Mouse (Mus musculus): ENCODE results near the gene Kcnd1.

Gene Kcnd1

DNA sequence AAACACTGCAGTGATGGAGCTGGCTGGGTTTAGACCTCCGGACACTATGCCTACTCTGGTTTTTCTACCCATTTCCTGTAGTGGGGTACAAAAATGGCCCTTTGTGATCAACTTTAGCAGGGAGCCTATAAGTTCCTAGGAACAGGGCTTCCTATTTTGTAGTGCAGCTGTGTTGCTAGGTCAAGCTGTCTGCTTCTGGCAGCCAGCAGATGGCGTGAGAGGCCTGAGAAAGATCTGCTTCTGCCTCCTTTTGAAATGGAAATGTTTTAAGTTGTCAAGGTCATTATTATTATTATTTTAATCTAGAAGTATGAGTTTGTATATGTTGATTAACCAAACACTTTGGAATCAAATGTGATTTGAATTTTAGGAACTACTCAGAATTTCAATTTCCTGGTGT is 32.5 kb downstream of the Kcnd1 start:
- no peak for DNase-seq (ENCODE audit: extremely low read depth, low read depth, low spot score)

DNA sequence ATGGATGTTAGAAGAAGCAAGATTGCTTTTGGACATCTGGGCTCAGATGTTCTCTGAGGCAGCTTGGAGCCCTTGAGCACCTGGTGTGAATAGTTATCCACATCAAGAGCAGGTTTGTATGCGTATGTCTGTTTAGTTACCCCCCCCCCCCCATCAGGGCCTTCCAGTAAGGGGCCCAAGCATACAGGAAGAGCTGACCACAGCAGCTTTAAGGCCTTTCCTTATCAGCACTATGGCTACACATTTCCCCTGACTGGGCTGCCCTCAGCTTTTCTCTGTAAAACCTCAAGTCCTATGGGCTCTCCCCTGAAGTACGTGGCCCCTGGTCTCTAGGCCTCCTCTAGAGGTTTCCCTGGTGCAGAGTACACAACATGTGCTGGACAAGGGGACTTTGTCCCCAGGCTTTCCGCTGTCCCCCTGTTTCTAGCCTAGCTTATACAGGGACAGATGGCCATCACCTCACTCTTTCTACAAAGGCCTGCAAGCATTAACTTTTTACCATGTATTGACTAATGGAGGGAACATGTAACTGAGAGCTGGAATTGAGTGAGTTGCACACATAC is 37.2 kb downstream of the Kcnd1 start:
- no peak for DNase-seq (ENCODE audit: extremely low read depth, low read depth, low spot score)

DNA sequence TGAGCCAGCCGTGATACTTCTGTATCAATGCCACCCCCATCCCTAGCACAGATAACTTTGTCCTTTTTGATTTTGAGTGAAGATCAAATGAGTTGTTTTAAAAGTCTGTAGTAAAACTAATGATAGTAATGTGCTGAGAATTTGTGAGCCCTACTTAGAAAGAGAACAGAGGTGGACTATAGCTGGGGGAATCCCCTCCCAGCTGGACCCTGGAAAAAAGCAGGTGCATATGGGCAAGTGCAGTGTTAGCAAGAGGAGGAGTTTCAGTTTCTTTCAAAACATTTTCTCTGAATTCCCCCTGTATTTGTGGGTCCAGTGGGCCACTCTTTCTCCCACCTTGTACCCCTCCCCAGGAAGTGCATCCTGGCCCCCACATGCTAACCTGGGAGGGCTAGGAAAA is 41.1 kb downstream of the Kcnd1 start:
- no peak for DNase-seq (ENCODE audit: extremely low read depth, low read depth, low spot score)

DNA sequence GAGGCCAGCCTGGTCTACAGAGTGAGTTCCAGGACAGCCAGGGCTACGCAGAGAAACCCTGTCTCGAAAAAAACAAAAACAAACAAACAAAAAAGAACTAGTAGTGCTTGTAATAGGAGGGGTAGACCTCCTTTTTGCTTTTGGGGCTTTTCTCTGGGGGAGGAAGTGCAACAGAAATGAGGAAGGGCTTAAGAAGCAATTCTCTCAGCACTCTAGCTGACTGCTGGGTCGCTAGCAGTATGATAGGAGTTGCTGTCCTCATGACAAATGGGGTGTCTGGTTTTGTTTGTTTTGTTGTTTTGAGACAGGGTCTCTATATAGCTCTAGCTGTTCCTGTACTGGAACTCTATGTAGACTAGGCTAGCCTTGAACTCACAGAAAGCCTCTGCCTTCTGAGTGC is 42.5 kb downstream of the Kcnd1 start:
- DNase-seq (ENCODE audit: extremely low read depth, low read depth, low spot score) = no peak

DNA sequence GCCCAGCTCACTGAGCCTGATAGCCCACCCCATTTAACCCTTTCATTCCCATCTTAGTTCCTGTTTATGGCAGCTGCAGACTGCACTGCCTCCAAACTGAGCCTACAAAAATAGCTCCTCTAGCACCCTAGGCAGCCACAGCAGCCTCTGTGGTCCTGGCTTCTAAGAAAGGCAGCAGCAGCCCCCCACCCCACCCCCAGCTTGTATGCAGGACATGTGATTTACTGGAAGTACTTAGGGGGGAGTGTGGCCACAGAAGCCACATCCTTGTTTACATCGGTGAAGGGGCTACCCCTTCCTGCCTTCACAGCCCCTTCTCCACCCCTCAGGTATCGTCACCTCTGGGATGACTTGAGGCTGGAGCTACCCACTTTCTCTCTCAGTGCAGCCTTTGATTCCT is 43.3 kb downstream of the Kcnd1 start:
- DNase-seq (ENCODE audit: extremely low read depth, low read depth, low spot score) = no peak

DNA sequence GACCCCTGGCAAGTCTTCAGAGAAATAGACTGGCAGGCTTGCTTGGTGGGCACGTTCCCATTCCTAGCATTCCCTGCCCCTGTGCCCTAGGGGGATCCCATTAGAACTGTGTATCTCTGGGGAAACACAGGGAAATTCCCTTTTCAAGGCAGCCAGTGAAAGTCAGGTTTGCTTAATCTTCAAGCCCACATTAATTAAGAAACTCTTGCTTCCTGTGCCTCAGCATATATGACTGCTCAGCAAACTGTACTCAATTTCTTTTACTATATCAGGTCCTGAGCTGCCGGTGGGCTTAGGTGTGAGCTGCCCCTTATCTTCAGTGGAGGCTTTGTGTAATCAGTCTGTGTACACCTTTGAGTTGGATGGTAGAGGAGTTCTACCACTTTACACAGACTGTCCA is 43.7 kb downstream of the Kcnd1 start:
- no peak for DNase-seq (ENCODE audit: extremely low read depth, low read depth, low spot score)

DNA sequence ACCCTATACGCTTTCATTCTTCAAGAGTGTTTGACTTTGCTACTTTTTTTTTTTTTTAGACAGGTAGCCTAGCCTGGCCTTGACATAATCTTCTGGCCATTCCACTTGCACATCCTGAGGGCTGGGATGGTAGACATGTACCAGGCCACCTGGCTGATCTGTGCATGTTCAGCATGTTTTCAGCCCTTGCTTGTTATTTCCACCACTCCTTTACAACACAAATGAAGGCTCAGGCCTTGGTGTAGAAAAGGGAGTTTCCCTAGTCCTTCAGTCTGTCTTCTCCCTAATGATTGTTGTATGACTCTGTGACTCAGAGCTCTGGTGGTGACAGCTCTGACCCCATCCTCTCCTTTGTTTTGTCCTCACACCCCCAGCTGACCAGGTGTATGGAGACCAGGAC is 45.1 kb downstream of the Kcnd1 start:
- no peak for DNase-seq (ENCODE audit: extremely low read depth, low read depth, low spot score)

DNA sequence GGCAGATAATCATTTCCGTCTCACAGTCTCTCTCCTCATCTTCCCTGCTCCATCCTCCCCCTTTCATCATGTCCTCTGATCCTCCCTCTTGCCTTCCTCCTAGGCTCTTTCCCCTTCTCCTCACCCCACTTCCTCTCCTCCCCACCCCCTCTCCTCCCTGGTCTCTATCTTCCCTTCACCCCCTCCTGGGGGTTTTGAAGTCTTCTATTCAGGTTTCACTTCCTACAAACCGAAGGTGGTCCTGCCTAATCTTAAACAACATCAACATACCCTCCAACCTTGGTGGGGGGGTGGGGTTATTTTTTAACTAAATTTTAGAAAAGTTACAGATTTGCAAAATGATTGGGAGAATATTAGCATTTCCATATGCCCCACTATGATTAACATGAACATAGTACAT is 46.4 kb downstream of the Kcnd1 start:
- DNase-seq (ENCODE audit: extremely low read depth, low read depth, low spot score) = no peak

DNA sequence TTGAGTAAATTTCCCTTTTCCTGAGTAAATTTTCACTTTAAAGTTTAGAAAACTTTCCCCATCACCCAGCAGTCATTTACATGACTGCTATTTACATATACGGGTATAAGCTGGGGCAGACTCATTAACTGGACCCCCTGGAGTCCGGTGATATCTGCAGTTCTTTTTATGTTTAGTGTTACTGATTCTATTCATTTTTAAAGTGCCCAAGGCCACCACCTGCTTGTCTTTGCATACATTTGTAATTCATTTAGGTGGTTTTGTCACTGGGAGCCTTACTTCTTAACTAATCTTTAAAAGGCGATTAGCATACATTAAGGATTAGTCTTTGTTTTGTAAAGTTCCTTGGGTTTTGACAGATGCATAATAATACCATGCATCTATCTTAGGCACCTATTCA is 47.7 kb downstream of the Kcnd1 start:
- no peak for DNase-seq (ENCODE audit: extremely low read depth, low read depth, low spot score)

DNA sequence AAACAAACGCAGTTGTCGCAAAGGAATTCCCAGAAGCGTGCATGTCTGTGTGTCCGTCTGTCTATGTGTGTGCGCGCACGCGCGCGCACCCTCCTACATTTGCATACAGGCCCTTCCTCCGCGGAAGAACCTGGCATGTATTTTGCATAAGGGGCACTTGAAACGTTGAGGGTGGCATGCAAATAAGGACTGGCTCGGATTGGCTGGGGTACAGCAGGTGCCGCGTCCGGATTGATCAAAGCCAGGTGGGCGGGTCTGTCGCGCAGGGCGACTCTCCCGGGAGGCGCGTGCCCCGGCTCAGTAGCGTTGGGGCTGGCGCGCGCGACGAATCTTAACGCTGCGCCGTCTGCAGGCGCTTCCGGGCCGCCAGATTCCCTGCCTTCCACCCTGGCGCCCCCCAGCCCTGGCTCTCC is 55.9 kb downstream of the Kcnd1 start, which contains the start of gene Pim2:
TSS of gene Pim2 (plus strand) at position 256 of the 413 bp plus-strand sequence.
- DNase-seq (ENCODE audit: extremely low read depth, low read depth, low spot score) = peak; percentile 37

DNA sequence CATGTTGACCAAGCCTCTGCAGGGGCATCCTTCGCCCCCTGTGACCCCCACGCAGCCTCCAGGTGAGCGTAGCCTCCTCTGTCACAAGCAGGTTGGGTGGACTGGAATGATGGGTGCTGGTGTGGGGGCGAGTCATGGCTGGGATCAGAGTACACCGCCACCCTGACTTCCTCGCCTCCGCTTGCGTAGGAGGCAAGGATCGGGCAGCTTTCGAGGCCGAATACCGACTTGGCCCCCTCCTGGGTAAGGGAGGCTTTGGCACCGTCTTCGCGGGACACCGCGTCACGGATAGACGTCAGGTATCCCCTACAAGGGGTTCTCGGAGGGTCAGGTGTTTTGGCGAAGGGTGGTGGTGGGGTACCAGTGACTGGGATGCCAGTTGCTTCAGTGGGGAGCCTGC is 56.4 kb downstream of the Kcnd1 start:
- DNase-seq (ENCODE audit: extremely low read depth, low read depth, low spot score) = no peak

DNA sequence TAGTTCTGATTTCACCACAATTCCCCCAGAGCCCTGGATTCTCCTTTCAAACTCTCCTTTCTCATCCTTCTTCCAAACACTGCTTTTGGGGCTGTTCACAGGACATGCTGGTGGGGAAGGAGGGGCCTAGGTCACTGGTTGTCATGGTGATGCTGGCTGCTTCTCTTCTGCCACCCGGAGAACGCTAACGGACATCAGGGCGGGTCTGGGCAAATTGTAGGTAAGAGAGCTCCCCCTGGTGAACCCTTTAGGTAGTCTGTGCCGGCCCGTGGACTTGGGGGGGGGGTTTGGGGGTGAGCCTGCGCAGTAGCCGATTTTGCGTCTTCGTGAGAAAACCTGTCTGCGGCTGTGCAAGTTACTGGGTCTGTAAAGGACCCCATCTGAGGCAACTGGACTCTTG is 57.7 kb downstream of the Kcnd1 start:
- no peak for DNase-seq (ENCODE audit: extremely low read depth, low read depth, low spot score)

DNA sequence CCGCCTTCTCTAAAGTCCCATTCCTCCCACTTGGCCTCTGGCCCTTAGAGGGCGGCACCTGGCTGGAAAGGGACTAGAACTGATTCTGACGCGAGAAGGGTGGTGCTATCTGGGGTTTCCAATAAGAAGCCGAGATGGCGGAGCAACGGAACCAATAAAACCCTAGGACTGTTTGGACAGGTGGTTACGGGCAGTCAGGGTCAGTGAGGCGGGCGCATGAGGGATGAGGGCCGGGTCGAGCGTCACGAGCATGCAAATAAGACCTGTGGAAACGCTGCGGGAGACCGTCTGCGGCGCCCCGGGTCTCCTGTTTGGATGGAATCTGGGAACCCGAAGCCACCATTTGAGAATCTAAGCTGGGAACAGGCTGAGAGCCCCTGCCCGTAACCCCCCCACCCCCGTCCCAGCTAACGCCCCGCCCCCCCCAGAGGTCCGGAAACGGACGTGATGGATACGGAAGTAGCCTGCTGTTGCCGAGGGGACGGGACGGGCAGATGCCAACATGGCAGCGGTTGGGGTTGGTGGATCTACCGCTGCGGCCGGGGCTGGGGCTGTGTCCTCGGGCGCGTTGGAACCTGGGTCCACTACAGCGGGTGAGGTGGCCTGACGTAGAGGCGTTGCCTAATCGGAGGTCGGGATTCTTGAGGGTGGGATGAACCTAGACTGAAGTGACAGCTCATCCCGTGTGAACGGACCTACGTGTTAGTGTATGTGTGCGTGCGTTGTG is 61.9 kb downstream of the Kcnd1 start, which contains the start of gene Slc35a2:
TSS of gene Slc35a2 (plus strand) at position 188 of the 727 bp plus-strand sequence.
- peak; percentile 64 for DNase-seq (ENCODE audit: extremely low read depth, low read depth, low spot score)
